Mouse (Mus musculus) brain, adult 2 months (tissue): Measurements from ENCODE around the gene Fam76b.

Experiments
- DNase-seq: peaks from one replicate; pipeline ENCODE4 v3.0.0; 2011; ENCODE audit warnings: low read depth, low spot score

The Fam76b gene

GRCm38 (mm10) chr9:13871631-13872030 is 44.1 kb downstream of the Fam76b start:
- DNase-seq: no peak

DNA sequence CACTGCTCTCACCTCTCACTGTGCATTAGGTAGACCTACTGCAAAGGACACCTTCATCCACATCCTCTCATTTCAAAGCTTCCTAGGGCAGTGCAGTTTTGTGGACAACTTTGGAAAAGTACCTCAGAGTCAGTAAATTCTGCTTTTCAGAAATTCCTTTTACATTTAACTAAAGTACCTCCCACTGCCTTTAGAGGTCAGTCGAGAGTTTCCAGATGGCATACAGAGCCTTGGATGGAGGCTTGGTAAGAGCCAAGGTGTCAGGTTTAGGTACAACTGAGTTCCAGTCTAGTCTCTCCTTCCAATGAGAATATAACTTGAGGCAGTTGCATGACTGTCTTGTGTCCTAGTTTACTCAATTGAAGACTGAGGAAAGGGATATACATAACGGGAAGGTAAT is 46.8 kb downstream of the Fam76b start:
- DNase-seq: no peak

- DNase-seq: peak; percentile 36
Observed at GRCm38 (mm10) chr9:13875340-13875739, 47.8 kb downstream of the Fam76b start.

- DNase-seq: no peak
Observed at GRCm38 (mm10) chr9:13880761-13881160, 53.2 kb downstream of the Fam76b start.

- no peak for DNase-seq
Observed at GRCm38 (mm10) chr9:13882478-13882877, 55.0 kb downstream of the Fam76b start.

- DNase-seq: no peak
Observed at GRCm38 (mm10) chr9:13888981-13889380, 61.5 kb downstream of the Fam76b start.

GRCm38 (mm10) chr9:13889657-13890056 is 62.1 kb downstream of the Fam76b start:
- peak; percentile 82 for DNase-seq

- DNase-seq: peak; percentile 46
Observed at GRCm38 (mm10) chr9:13890171-13890570, 62.7 kb downstream of the Fam76b start.

GRCm38 (mm10) chr9:13891888-13892287 is 64.4 kb downstream of the Fam76b start:
- DNase-seq: no peak

GRCm38 (mm10) chr9:13893044-13893443 is 65.5 kb downstream of the Fam76b start:
- no peak for DNase-seq

- DNase-seq: peak; percentile 89
Observed at GRCm38 (mm10) chr9:13894491-13894890, 67.0 kb downstream of the Fam76b start.

- no peak for DNase-seq
Observed at GRCm38 (mm10) chr9:13894936-13895335, 67.4 kb downstream of the Fam76b start.

- DNase-seq: peak; percentile 90
Observed at GRCm38 (mm10) chr9:13896055-13896454, 68.5 kb downstream of the Fam76b start.

DNA sequence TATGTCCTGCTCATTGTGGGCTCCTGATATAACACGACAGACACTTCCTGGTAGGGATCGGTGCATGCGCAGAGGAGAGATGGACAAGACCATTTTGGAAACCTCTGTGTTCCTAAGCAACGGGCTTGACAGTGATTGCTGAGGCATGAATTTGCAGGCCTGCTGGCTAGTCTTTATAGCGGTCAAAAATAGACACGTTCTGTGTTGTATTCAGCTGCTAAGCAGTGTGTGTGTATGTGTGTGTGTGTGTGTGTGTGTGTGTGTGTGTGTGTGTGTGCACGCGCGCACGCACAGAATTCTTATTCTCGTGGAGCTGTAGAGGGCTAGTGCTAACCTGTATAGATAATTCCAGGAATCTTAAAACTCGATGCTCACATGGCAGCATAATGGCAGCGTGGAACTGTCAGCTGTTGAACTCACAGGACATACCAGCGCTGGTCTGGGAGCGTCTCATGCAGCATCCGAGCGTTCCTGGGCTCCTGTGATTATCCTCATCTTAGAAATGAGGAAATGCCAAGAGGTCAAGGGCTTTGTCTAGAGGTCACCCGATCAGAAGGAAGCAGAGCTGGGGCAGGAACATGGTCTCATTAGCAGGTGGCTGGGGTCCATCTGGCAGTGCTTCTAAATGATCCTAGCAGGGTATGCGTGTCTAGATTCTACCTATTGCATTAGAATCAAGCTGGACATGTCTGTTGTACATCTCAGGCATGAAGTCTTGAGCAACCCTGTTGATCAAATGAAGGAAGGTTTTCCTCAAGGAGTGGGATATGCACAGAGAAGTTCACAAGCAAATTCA is 71.2 kb downstream of the Fam76b start:
- DNase-seq: peak; percentile 87

GRCm38 (mm10) chr9:13902030-13902429 is 74.5 kb downstream of the Fam76b start:
- DNase-seq: no peak

- DNase-seq: peak; percentile 27
Observed at GRCm38 (mm10) chr9:13904091-13904779, 76.7 kb downstream of the Fam76b start.
